Mouse (Mus musculus) adipose tissue, adult 10 weeks (tissue): ENCODE results near the gene Ccdc17. TPM values are rescaled to one million over a fixed set of nuclear protein-coding genes. Genes with fewer than 3 reads are reported as not detected.

Experiments
- polyA plus RNA-seq: library from polyadenylated mRNA; stranded (reverse); fragments of 350-450 nt; fragmentation: Illumina TruSeq; extraction: RNeasy Lipid Tissue Mini Kit (QIAGEN cat#74804); gene quantifications from one replicate; pipeline ENCODE4 v1.2.3, GENCODE M21; 2014; ENCODE audit warnings: low read depth, low replicate concordance

Gene Ccdc17
- 15.1 TPM for polyA plus RNA-seq

GRCm38 (mm10) chr4:116596379-116596778, at the start of gene Ccdc17:
TSS of gene Ccdc17 (plus strand) at chr4:116596654.

DNA sequence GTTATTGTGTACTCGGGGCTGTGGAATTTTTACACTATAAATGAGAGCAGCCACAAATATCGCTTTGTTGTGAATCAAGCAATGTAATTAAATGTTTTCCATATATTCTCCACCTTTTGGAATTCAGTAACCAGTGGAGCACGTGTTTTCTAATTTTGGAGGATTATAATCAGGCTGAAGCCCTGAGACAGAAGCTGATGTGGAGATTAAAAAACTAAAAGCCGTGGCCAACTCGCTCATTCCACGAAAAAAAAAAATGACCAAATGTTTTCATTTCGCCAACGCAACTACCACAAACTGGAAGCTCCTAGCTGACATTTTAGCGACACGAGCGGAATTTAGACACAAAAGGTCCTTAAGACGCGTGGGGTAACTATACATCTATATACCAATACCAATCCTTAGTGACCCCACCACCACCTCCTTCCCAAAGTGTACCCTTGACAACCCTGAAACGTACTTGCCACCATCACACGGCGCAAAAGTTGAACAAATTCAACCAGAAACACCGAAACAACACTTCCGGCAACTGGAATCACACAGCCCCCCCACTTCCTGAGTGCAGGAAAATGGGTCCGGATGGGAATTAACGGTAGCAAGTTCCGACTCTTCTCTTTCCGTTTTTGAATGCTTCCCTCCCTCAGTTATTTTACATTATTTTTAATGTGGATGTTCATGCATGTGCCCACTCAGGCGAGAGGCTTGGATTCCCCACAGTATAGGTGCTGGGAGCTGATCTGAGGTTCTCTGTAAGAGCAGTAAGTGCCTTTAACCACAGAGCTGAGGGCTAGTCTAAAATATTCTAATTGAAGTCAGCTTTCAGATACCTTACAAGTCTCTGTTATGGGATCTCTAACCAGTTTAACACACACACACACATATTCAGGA, 40.8 kb upstream of the Ccdc17 start, which contains the start of gene Tmem69:
TSS of gene Tmem69 (minus strand) at position 524 of the 888 bp plus-strand sequence.

GRCm38 (mm10) chr4:116557306-116558121, 38.9 kb upstream of the Ccdc17 start, which contains the start of gene Gpbp1l1:
TSS of gene Gpbp1l1 (plus strand) at chr4:116557658.

DNA sequence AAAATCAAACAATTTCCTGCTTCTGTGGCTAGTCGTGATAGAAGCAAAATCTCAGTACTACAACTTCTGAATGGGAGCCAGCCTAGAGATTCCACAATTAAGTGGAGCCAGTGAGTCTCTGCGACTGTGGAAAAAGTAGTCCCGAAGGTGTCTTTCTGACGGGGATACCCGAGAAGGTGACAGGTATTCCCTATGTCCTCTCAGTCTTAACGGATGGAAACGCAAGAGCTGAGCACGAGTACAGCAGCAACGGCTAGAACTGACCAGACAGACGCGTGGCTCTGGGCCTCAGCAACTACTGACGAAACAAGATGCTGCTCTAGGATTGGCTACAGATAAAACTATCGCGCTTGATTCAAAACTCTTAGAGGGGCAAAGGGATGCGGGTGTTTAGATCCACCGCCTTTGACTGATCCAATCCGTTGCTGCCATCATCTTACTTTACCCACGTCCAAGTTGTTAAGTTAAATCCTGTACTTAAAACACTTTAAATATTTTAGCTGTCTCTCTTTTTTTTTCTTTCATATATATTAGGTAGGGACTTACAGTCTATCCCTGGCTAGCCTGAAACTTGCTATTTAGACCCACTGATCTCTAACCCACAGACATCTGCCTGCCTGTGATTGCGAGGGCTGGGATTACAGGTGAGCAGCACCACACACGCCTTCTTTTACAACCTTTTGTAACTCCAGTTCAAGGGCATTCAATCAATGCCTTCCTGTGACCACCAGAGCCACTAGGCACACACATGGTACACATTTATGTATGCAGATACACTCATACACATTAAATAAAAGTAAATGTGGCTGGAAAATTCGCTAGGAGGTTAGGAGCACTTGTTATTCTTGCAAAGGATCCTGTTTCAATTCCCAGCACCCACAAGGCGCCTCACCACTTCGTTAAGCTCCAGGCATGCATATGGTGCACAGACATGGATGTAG, 31.5 kb downstream of the Ccdc17 start, which contains the start of gene Nasp:
TSS of gene Nasp (minus strand) at position 220 of the 941 bp plus-strand sequence.

Other genes starting within 250 kb of the Ccdc17 start
- gene Mast2, start 132.5 kb upstream of the Ccdc17 start, polyA plus RNA-seq = 24.1 TPM
- gene Ipp, start 89.1 kb upstream of the Ccdc17 start, polyA plus RNA-seq = 10.2 TPM
- 16.5 TPM for gene Tmem69, start 40.7 kb upstream of the Ccdc17 start, polyA plus RNA-seq
- gene Gpbp1l1, start 39.0 kb upstream of the Ccdc17 start, polyA plus RNA-seq = 49.9 TPM
- gene Nasp, start 31.3 kb downstream of the Ccdc17 start, polyA plus RNA-seq = 36.5 TPM
- 798 TPM for gene Akr1a1, start 55.0 kb downstream of the Ccdc17 start, polyA plus RNA-seq
- gene Prdx1, start 88.9 kb downstream of the Ccdc17 start, polyA plus RNA-seq = 770 TPM
- 22.1 TPM for gene Mmachc, start 111.8 kb downstream of the Ccdc17 start, polyA plus RNA-seq
- gene Ccdc163, start 111.9 kb downstream of the Ccdc17 start, polyA plus RNA-seq = 15.4 TPM
- gene Tesk2, start 124.3 kb downstream of the Ccdc17 start, polyA plus RNA-seq = 12.5 TPM
- 45.2 TPM for gene Toe1, start 211.0 kb downstream of the Ccdc17 start, polyA plus RNA-seq
- gene Mutyh, start 211.1 kb downstream of the Ccdc17 start, polyA plus RNA-seq = 6.7 TPM
- gene Hpdl, start 225.1 kb downstream of the Ccdc17 start, polyA plus RNA-seq = 47.0 TPM